Mouse (Mus musculus): ENCODE data around the gene Olfr1352.
"Not testable (repeated sequence)": the region's sequence is repeated elsewhere in the genome, so short reads cannot be mapped to it uniquely, and the experiment has no call there.

Olfr1352 gene

GRCm38 (mm10) chr10:78980750-78981149, at the start of gene Olfr1352:
Gene Olfr1352, plus strand, starts transcription at chr10:78981050.
- no peak for DNase-seq

- not testable (repeated sequence) for DNase-seq
Observed at GRCm38 (mm10) chr10:78950336-78950735, 30.5 kb upstream of the Olfr1352 start, which contains the start of gene Olfr8. Gene Olfr8, plus strand, starts transcription at chr10:78950636.

- not testable (repeated sequence) for DNase-seq
Observed at GRCm38 (mm10) chr10:78963009-78963408, 17.8 kb upstream of the Olfr1352 start, which contains the start of gene Olfr1353. Gene Olfr1353, plus strand, starts transcription at chr10:78963309.

- DNase-seq = no peak
Observed at GRCm38 (mm10) chr10:79012172-79012571, 31.3 kb downstream of the Olfr1352 start, which contains the start of gene Olfr1351. Gene Olfr1351, plus strand, starts transcription at chr10:79012472.

GRCm38 (mm10) chr10:79028441-79028840, 47.6 kb downstream of the Olfr1352 start, which contains the start of gene Olfr57:
Gene Olfr57, plus strand, starts transcription at chr10:79028741.
- DNase-seq = no peak
